Mouse (Mus musculus) bone marrow macrophage, adult 2 months (primary cell): Measurements from ENCODE around the gene Tnni2. TPM values are rescaled to one million over a fixed set of nuclear protein-coding genes. Genes with fewer than 3 reads are reported as not detected.
A peak's percentile ranks its signal among the peaks of the same experiment; 100 is the strongest.

Experiments
- H3K27ac ChIP-seq: 2 replicates; pipeline ENCODE4 v1.5.1; 2012; ENCODE audit warnings: low read depth, low read length; ENCODE audit not compliant: insufficient read depth
- H3K4me1 ChIP-seq: 2 replicates; pipeline ENCODE4 v1.6.1; 2012; ENCODE audit warnings: low read length; ENCODE audit not compliant: control insufficient read depth, insufficient read depth
- H3K4me3 ChIP-seq: 2 replicates; pipeline ENCODE4 v1.5.1; 2012; ENCODE audit warnings: mild to moderate bottlenecking, low read length, moderate library complexity; ENCODE audit not compliant: insufficient read depth
- CTCF ChIP-seq: IDR thresholded peaks from 2 replicates; pipeline ENCODE4 v1.5.1; 2012; ENCODE audit warnings: low read depth, mild to moderate bottlenecking, low read length, moderate library complexity
- POLR2A ChIP-seq: IDR thresholded peaks from 2 replicates; pipeline ENCODE4 v1.6.1; 2012; ENCODE audit warnings: mild to moderate bottlenecking, low read depth, low read length, borderline replicate concordance
- polyA plus RNA-seq: library from polyadenylated mRNA; stranded (reverse); fragments of >200 nt; gene quantifications from 2 replicates; pipeline ENCODE4 v1.2.4, GENCODE M21; 2012; ENCODE audit not compliant: missing spikeins, insufficient read depth, insufficient read length

The Tnni2 gene
- polyA plus RNA-seq, 1 experiment, result 10.2 TPM

GRCm38 (mm10) chr7:142479886-142480285 lies 38.3 kb downstream of the Tnni2 start:
- no peak overlapping the region for H3K4me3 ChIP-seq
- no peaks in the 10 kb centered on the region for H3K4me1 ChIP-seq
- TF ChIP-seq CTCF, result no peak
- no peak for TF ChIP-seq POLR2A
- no peak overlapping the region for H3K27ac ChIP-seq

GRCm38 (mm10) chr7:142480661-142481060 lies 39.1 kb downstream of the Tnni2 start:
- H3K4me1 ChIP-seq, result no peaks in the 10 kb centered on the region
- H3K27ac ChIP-seq, result no peak overlapping the region
- no peak for TF ChIP-seq CTCF
- no peak for TF ChIP-seq POLR2A
- H3K4me3 ChIP-seq, result no peak overlapping the region

- TF ChIP-seq POLR2A (no peak), CTCF (peak; percentile 61)
- H3K4me1 ChIP-seq, result no peaks in the 10 kb centered on the region
- no peak overlapping the region for H3K27ac ChIP-seq
- no peak overlapping the region for H3K4me3 ChIP-seq
Measured at GRCm38 (mm10) chr7:142481186-142481567, 39.6 kb downstream of the Tnni2 start.

GRCm38 (mm10) chr7:142481568-142482255 lies 40.1 kb downstream of the Tnni2 start:
- Histone ChIP-seq H3K27ac (no peak overlapping the region), H3K4me1 (no peaks in the 10 kb centered on the region), H3K4me3 (no peak overlapping the region)
- TF ChIP-seq CTCF, result no peak
- no peak for TF ChIP-seq POLR2A

- TF ChIP-seq POLR2A (no peak), CTCF (no peak)
- no peak overlapping the region for H3K4me3 ChIP-seq
- H3K4me1 ChIP-seq, result no peaks in the 10 kb centered on the region
- H3K27ac ChIP-seq, result no peak overlapping the region
Measured at GRCm38 (mm10) chr7:142482256-142482609, 40.6 kb downstream of the Tnni2 start.

GRCm38 (mm10) chr7:142483136-142483535 lies 41.5 kb downstream of the Tnni2 start:
- no peak overlapping the region for H3K27ac ChIP-seq
- TF ChIP-seq CTCF (no peak), POLR2A (no peak)
- no peaks in the 10 kb centered on the region for H3K4me1 ChIP-seq
- no peak overlapping the region for H3K4me3 ChIP-seq

- H3K4me3 ChIP-seq, result no peak overlapping the region
- TF ChIP-seq POLR2A (no peak), CTCF (no peak)
- H3K27ac ChIP-seq, result no peak overlapping the region
- no peaks in the 10 kb centered on the region for H3K4me1 ChIP-seq
Measured at GRCm38 (mm10) chr7:142484780-142485179, 43.2 kb downstream of the Tnni2 start.

- TF ChIP-seq CTCF (no peak), POLR2A (no peak)
- Histone ChIP-seq H3K4me3 (no peak overlapping the region), H3K4me1 (no peaks in the 10 kb centered on the region), H3K27ac (no peak overlapping the region)
Measured at GRCm38 (mm10) chr7:142486751-142487162, 45.1 kb downstream of the Tnni2 start.

GRCm38 (mm10) chr7:142487341-142487859 lies 45.8 kb downstream of the Tnni2 start:
- H3K27ac ChIP-seq, result no peak overlapping the region
- H3K4me3 ChIP-seq, result no peak overlapping the region

GRCm38 (mm10) chr7:142488053-142488452 lies 46.4 kb downstream of the Tnni2 start:
- H3K4me3 ChIP-seq, result no peak overlapping the region
- no peaks in the 10 kb centered on the region for H3K4me1 ChIP-seq
- no peak overlapping the region for H3K27ac ChIP-seq
- TF ChIP-seq POLR2A, result no peak
- TF ChIP-seq CTCF, result no peak

More at GRCm38 (mm10) chr7:142487341-142487859, 45.8 kb downstream of the Tnni2 start:
- TF ChIP-seq POLR2A, result no peak
- TF ChIP-seq CTCF, result no peak
- no peaks in the 10 kb centered on the region for H3K4me1 ChIP-seq
